Mouse (Mus musculus): ENCODE measurements around the gene Frmpd4. TPM values are rescaled to one million over a fixed set of nuclear protein-coding genes. Genes with fewer than 3 reads are reported as not detected.

Frmpd4 gene
- polyA plus RNA-seq, 1 experiment: not detected

GRCm38 (mm10) chrX:167434883-167435282 is 1142.1 kb downstream of the Frmpd4 start:
- Histone ChIP-seq H3K27me3 (ENCODE audit: control insufficient read depth, insufficient read depth, low read length) (no peaks in the 10 kb centered on the region), H3K36me3 (ENCODE audit: control insufficient read depth, insufficient read depth, low read length) (no peaks in the 10 kb centered on the region), H3K27ac (ENCODE audit: insufficient read depth, low read length) (no peak overlapping the region), H3K4me1 (ENCODE audit: control insufficient read depth, insufficient read depth, insufficient read length) (no peaks in the 10 kb centered on the region), H3K4me3 (ENCODE audit: extremely low read depth, insufficient read depth, insufficient read length) (no peak overlapping the region)
- DNase-seq (ENCODE audit: low read depth in 1 of 2, low spot score in 2 of 2): no peak
- no peak for TF ChIP-seq POLR2A (IDR thresholded peaks at IDR 0.05; ENCODE audit: low read depth, low read length)
- no peak for TF ChIP-seq CTCF (IDR thresholded peaks at IDR 0.05; ENCODE audit: extremely low read depth, insufficient read depth, insufficient read length, insufficient replicate concordance)

DNA sequence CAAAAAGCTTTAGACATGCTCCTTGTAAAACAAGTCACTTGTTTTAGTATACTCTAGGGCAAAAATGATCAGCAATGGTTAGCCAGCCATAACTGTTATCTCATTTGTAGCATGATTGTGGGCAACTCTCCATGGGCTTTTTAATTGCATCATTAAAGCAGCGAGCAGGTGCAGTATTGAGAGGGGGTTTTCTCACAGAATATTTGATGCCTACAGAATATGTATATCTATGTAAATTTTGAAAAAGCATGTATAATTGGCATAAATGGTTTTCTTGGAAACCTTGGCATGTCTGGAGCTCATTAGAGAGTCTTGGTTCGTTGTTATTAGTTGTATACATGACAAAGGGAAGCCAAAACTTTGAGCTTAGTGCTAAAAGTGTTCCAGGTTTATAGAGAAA is 1143.1 kb downstream of the Frmpd4 start:
- Histone ChIP-seq H3K27me3 (ENCODE audit: control insufficient read depth, insufficient read depth, low read length) (no peaks in the 10 kb centered on the region), H3K27ac (ENCODE audit: insufficient read depth, low read length) (no peak overlapping the region), H3K4me3 (ENCODE audit: extremely low read depth, insufficient read depth, insufficient read length) (no peak overlapping the region), H3K4me1 (ENCODE audit: control insufficient read depth, insufficient read depth, insufficient read length) (no peaks in the 10 kb centered on the region), H3K36me3 (ENCODE audit: control insufficient read depth, insufficient read depth, low read length) (no peaks in the 10 kb centered on the region)
- TF ChIP-seq CTCF (IDR thresholded peaks at IDR 0.05; ENCODE audit: extremely low read depth, insufficient read depth, insufficient read length, insufficient replicate concordance): no peak
- no peak for TF ChIP-seq POLR2A (IDR thresholded peaks at IDR 0.05; ENCODE audit: low read depth, low read length)
- WGBS: 75% methylated on average over 2 of the region's 2 CpGs
- no peak for DNase-seq (ENCODE audit: low read depth in 1 of 2, low spot score in 2 of 2)

Other genes starting within 250 kb of the Frmpd4 start
- gene Msl3, start 96.7 kb upstream of the Frmpd4 start, polyA plus RNA-seq (2012; rRNA removed): 7.8 and 8.9 TPM in 2 replicates
- gene Arhgap6, start 217.9 kb upstream of the Frmpd4 start, polyA plus RNA-seq (2012; rRNA removed): 2.9 and 3.0 TPM in 2 replicates